Mouse (Mus musculus) right cerebral cortex, adult 18-20 months (tissue): ENCODE measurements around the gene Muc20.
A peak's percentile ranks its signal among the peaks of the same experiment; 100 is the strongest.

ENCODE experiments used
- DNase-seq: peaks from one replicate; pipeline ENCODE4 v3.0.0; 2022; ENCODE audit warnings: mixed read lengths

The Muc20 gene

DNA sequence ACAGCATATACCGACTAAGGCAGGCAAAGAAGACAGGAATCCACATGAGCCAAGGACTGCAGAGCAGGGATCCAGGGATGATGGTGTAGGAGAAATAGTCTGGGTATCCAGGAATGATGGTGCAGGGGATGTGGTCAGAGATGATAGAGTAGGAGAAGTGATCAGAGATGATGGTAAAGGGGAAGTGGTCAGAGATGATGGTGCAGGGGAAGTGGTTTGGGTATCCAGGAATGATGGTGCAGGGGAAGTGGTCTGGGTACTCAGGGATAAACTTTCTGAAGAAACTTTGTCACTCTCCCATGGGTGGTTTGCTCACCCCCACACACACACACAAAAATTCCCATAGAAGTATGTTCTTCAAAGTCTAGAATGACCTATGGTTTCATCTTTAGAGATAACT is 2.1 kb downstream of the Muc20 start:
- no peak for DNase-seq

DNA sequence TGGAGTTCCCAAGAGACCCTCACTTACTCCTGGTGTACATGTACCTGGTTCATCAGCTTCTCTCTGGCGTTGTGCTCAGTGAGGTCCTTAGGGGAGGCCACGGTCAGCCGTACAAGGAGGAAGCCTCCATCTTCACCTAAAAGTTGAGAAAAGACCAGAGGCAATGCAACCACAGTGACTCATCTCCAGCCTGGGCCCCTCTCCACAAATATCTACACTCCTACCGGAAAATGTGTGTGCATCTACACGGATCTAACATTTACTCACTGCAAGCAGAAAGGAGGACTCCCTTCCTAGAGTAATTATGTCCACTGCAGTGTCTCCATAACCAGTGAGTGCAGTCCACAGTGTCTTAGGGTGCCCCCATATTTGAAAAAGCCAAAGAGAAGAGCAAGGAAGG is 7.2 kb downstream of the Muc20 start:
- DNase-seq = no peak

DNA sequence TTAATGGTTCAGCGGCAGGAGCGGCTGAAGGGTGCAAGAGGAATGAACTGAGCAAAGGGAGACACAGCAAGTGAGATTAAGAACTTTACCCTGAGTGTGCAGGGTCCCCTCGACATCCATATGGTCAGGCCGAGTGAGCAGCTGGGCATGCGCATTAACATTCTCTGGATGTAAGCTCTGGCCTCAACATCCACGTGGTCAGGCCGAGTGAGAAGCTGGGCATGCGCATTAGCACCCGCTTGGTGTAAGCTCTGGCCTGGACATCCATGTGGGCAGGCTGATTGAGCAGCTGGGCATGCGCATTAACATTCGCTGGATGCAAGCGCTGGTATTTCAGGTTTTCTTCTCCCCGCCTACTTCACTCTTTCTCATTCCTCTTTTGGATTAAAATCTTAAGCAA is 12.4 kb downstream of the Muc20 start:
- peak; percentile 50 for DNase-seq

DNA sequence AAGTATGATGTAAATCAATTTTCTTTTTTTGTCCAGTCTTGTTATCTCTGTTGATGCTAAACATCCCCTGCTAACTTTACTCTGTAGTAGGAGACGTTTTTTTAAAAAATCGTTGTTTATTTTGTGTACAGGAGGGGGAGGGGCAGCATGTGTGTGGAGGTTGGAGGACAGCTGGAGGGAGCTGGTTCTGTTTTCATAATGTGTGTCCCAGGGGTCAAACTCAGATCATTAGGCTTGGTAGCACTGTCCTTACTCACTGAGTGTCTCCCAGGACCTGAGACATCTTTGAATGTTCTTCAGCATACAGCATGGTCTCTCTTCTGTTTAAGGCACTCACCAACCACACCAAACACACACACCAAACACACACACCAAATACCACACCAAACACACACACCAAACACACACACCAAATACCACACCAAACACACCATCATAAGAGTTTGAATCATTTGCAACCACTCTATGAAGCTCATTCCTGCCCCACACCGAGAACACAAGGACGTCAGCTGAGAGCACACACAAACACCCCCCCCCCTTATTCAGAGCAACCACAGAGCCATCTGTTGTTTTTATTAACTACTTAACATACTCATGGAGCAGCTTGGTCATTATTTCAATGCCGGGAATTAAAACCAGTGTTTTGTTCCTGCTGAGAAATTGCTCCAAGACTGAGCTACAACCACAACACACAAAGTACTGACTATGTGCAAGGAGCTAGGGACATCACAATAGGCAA is 13.7 kb downstream of the Muc20 start:
- DNase-seq = no peak

DNA sequence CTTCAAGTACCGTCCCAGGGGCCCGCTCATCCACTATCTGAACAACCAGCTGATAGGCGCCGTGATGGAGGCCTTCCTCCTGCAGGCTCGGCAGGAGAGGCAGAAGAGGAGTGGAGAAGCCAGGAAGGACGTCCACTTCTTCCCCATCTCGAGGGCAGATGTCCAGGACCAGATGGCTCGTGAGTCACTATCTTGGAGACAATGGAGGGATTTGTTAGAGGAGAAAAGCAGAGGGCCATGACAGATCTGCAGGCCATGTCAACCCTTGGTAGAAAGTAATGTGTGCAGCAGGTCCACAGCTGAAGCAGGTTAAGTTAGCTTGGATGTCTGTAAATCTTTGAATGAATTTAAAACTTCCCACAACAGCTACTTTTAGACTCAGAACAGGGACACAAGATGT is 18.3 kb downstream of the Muc20 start:
- DNase-seq = no peak

DNA sequence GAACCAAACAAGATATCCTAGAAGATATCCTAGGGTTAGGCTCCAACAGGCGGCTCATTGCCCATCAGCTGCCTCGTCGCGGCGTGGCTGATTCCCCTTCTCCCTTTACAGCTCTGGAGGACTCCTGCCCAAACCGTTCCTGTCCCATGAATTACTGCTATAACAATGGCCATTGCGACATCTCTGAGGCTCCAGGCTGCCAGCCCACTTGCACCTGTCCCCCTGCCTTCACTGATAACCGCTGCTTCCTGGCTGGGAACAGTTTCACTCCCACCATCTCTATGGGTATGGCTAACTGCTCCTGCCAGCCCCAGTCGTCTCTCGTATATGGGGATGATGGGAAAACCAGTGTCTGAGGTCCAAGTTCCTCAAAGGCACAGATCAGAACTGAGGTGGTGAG is 20.6 kb downstream of the Muc20 start:
- no peak for DNase-seq

DNA sequence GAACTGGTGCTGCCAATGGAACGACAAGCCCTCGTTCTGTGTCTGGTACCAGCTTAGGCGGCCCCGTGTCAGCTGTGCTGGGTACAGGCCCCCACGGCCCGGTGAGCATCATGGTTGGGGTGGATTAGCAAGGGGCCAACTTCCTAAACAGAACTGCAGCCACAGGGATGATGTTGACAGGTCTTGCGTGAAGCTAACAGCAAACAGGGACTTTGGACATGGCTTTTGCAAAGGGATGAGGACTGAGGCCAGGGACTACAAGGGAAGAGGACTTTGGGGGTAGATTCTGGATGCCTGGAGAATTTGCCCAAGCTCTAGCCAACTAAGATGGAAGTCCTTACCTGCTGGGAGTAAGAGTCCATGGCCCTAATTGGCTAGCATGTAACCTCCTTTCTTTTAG is 30.3 kb downstream of the Muc20 start:
- no peak for DNase-seq

DNA sequence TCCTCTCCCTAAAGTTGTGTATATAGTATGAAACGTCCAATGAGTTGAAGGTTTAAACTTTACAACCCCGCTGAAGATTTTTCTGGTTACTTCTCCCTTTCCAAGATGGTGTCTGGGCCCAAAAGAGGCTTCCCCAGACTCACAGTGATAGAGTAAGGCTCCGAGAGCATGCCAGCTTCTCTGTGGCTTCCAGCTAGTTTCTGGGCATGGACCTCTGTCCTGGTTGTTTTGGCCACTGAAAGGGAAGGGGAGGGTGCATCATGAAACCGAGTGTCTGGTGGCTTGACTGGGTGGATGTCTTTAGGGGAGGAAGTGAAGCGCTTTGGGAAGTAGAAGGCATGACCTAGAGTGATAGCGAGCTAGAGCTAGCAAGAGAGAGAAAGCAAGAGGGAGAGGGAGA is 32.3 kb downstream of the Muc20 start:
- no peak for DNase-seq

DNA sequence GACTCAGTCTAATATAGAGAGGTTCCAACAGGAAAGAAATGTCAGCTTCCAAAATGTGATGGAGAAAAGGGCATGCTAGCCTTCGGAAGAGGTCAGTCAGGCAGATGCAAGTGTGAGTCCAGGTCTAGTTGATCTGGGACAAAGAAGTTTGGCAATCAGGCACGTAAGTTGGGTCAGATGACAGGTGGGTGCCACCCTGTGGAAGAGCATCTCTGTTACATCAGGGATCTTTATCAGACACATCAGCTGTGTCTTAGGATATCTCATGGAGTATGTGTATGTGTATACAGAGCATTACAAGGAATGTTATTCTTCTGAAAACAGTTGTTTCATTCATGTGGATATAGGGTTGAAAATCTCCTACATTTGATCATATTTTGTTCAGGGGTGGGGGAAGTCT is 32.7 kb downstream of the Muc20 start:
- no peak for DNase-seq

DNA sequence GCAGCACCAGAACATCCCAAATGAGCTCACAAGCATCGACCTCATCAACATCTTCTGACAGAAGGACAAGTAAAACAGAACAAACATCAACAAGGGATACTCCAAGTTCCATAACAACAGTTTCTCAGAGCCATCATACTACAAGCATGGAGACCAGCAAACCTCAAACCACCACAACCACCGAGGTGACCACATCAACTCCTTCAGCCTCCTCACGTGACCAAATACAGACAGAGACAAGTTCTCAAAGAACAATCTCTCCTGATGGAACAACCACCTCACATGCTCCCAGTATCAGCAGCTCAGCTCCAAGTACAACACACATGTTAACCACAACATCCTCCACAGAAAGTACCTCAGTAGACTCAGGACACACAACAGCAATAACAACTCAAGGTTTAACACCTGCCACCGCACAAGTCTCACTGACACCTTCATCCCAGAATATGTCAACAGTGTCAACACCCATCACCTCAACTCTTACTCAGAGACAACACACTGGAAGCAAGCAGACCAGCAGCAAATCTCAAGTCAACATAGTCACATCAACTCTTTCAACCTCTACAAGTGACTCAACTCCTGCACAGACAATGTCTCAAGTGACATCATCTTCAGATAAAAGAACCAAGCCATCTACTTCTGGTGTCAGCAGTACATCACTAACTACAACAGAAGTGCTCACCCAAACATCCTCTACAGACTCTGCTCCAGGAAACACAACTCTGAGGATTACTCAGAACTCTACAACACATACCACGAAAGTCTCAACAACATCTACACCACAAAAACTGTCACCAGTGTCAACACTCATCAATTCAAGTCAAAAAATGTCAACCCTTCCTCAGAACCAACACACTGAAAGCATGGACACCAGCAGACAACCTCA is 46.8 kb downstream of the Muc20 start:
- no peak for DNase-seq

DNA sequence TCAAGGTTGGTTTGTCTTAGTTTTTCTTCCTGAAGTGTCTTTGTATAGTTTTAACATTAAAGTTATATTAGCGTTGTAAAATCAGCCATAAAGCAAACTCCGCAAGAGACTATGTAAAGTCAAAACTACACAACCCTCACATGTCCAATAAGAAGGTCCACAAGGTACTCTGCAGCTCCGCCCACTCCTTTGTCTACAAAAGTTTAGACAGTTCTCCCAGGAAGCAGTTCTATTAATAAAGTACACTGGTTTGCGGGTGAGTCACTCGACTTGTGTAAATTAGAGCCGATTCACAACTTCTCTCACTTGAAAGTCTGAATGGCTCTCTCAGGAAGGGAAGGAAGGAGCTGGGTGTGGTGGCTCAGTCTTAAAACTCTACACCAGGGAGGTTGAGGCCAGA is 51.4 kb downstream of the Muc20 start:
- peak; percentile 4 for DNase-seq

DNA sequence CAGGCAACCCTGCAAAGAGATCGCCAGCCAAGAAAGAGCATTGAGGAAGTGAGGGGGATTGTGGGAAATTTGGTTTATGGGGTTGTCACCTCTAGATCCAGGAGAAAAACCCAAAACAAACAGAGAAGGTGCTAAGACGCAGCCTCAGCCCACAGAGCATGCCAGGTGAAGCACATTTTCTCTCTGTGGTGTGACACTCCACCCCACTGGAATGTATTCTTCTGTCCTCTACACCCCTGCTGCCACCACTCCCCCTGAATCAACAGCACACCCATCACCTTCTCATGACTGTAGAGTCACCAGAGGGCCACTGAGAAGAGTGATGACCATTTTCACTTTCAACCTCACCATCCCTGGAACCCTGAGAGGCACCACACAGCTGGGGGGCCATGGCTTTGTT is 54.5 kb downstream of the Muc20 start:
- DNase-seq = no peak

DNA sequence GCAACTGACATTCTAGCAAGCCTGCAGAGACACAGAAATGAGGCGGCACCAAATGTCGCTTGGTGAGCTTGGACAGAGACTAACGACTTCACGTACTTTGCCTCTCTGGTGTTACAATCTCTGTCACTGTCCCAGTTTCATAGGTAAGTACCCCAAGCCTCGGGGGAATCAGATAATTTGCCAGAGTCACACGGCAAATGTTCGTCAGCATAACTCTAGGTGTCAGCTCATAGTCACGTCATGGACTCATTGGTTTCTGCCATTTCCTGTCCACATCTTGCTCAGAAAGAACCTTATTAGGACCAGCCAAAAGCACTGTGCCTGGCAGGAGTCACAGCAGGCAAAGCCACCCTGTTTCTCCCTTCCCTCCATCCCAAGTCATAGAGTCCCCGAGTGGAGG is 55.9 kb downstream of the Muc20 start:
- no peak for DNase-seq

DNA sequence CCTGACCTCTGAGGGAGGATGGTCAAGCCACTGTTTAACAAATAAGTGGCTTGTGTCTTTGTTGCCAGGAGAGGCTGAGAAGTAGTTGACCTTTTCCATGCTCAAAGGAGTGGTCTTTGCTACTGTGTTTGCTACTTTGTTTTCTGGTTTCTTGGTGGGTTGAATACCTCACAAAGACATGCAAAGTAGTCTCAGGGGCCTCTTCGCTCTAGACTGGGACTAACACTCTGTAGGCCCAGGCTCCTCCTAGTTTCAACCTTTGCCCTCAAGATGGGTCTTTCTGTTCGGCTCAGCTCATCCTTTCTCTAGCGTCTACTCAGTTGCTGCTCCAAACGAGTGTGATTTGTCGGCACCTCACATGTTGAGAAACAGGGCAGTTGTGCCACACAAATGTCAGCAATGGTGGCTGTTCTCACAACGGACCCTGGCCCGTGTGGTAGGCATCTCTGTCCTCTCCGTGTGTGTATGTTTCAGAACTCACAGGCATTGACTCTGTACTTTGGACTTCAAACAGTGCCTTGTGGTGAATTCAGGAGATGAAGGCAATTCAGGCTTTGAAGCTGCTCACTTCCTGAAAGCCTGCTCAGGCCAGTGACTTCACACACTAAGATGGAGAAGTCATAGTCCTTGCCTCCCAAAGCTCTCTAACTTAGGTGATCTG is 57.1 kb downstream of the Muc20 start:
- no peak for DNase-seq

DNA sequence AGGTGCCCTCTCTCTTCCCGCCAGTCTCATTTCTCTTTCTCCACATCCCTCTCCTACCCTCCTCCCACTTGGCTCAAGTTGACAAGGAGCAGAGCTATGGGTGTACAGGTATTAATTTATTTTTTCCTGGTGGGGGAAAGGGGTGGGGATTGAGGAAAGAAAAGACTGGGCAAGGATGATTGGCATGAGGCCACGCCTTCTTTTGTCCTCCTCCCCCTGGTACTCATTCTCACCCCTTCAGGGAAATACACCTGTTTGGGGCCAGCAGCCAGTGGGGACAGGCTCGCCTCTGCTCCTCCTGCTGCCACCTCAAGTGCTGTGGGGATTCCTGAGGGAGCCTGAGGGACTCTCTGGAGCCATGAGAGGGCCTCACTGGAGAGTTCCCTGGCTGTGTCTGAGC is 61.2 kb downstream of the Muc20 start:
- no peak for DNase-seq

DNA sequence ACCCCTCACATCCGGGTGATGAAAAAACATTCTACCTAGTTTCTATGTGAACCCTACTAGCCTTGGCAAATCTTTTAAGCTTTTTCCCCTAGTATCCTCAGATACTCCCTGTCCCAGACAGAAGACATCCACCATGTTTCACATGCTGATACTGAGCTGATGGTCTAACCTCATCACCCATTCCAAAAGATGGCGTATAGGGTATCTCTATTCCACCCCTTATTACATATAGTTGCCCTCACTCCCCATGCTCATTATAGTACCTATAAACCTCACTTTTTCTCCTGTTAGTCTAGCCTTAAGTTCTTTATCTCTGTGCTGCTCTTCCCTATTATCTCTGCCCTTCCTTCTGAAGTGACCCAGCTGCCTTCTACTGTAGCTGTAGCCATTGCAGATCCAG is 61.6 kb downstream of the Muc20 start, which contains the start of gene Muc4:
Gene Muc4 (plus strand): TSS at position 301 of the 400 bp plus-strand sequence.
- DNase-seq = no peak

DNA sequence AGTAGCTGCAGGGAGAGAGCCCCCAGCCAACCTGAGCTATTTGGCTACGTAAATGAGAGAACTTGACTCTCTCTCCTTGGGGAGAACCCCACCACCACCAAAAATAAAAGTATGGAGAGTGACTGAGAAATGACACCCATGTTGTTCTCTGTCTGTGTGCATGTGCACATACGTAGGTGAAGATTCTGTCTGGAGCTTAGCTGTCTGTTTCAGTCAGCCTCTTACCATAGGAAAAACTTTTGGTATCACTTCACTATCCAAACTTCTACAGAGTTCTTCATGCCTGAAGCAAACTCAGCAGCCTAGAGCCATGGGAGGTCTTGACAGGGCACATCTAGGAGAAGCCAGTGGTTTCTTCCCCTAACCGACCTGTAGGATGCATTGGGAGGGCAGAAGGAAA is 64.0 kb downstream of the Muc20 start:
- DNase-seq = no peak

DNA sequence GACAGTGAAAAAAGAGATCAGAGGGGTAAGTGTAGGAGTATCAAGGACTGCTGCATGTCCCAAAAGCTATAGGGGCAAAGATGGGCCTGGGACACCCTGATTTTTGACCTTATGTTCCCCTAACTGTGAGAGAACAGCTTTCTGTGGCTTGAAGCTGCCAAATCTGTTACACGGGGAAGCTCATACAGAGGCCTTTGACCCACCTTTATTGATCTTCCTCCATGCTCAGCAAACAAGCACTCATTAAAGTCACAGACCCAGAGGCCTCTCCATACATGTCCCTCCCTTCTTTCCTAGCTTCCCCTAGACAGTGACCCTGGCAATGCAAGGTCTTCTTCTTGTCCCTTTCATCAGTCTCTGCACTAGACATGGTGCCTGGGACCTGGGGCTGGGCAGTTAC is 68.5 kb downstream of the Muc20 start:
- DNase-seq = no peak

DNA sequence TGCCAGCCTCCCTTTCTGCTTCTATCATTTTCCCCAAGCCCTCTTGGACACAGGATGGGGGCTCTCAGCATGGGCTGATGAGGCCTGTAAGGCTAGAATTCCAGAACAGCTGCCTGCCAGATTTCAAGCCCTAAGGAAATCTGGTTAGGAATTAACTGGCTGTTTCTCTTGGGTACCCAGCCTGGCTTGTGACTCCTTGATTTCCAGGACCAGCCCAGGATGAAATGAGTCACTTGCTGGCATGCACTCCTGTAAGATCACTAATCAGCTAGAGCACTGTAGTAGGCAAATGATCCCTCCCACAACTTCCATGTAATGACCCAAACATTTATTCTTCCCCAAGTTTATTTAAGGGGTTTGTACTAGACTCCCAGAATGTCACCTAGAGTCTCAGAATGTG is 69.0 kb downstream of the Muc20 start:
- DNase-seq = no peak
